Mouse (Mus musculus): Measurements from ENCODE around the gene Inpp4b. TPM values are rescaled to one million over a fixed set of nuclear protein-coding genes. Genes with fewer than 3 reads are reported as not detected.

Gene Inpp4b
- polyA plus RNA-seq, 1 experiment from 2014 or later = 5.6 TPM

DNA sequence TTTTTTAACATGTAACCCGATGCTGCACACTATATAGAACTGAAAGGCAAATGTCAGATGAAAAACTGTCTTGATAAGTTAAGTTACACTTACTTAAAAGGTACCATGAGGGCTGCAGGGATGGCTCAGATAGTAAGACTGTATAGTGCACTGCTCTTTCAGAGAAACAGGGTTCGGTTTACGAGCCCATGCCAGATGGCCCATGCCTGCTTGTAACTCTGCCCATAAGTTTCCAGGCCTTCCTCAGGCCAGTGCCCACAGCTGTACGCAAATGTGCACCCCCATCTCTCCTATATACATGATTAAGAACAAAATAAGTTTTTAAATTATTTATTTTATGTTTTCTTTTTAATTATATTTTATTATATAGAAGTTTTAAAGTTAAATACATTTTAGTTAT lies 300.7 kb downstream of the Inpp4b start:
- Histone ChIP-seq H3K27ac (no peak overlapping the region), H3K9me3 (no peaks in the 10 kb centered on the region), H3K27me3 (replicated peaks) (no peaks in the 10 kb centered on the region), H3K4me1 (no peaks in the 10 kb centered on the region), H3K36me3 (no peaks in the 10 kb centered on the region), H3K4me3 (no peak overlapping the region), H3K9ac (no peak overlapping the region), H3K4me2 (replicated peaks) (no peak overlapping the region)
- WGBS = 83% methylated on average over 4 of the region's 4 CpGs
- ATAC-seq (ENCODE audit: low FRiP score, low read depth) = no peak

DNA sequence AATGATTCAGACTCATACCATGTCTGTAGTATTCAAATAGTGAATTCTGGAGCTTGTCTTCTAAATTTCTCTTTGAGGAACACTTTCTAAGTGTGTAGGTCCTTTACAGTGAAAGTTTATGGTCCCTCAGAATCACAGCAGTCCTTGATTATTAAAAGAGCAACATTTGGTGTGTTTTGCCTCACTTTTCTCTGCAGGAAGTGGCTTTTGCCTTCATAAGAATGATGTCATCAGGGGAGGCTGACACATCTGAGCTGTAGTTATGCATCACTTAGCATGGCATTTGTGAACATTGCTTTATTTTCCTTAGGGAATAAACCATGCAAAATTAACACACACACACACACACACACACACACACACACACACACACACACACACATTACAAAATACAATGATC lies 349.8 kb downstream of the Inpp4b start:
- no peaks in the 10 kb centered on the region for H3K4me1 ChIP-seq
- H3K9me3 ChIP-seq = no peaks in the 10 kb centered on the region

DNA sequence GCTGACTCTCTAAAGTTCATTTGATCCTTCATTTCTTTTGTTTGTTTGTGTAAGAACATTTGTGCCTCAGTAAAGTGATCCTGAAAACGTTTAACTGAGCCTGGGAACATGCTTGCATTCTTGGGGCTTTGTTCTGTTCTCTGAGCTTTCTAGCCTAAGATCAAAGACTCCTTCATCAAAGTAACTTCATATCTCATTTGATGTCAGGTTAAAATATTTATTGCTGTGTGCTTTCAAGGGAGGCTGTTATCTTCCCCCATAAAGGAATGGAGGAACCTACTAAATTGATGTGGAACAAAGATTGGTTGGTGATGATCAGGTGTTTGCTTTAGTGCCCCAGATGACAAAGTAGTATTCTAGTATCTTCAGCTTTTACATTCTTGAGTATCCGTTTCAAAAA lies 352.5 kb downstream of the Inpp4b start:
- WGBS = 33% methylated on average over 2 of the region's 2 CpGs
- no peak overlapping the region for H3K27ac ChIP-seq
- H3K9me3 ChIP-seq = no peaks in the 10 kb centered on the region
- H3K4me1 ChIP-seq = no peaks in the 10 kb centered on the region
- H3K4me2 ChIP-seq (replicated peaks) = no peak overlapping the region
- no peak overlapping the region for H3K9ac ChIP-seq
- H3K27me3 ChIP-seq (replicated peaks) = no peaks in the 10 kb centered on the region
- no peaks in the 10 kb centered on the region for H3K36me3 ChIP-seq
- no peak for ATAC-seq (ENCODE audit: low FRiP score, low read depth)
- H3K4me3 ChIP-seq = no peak overlapping the region

More for the DNA sequence above, 349.8 kb downstream of the Inpp4b start:
- Histone ChIP-seq H3K9ac (no peak overlapping the region), H3K36me3 (no peaks in the 10 kb centered on the region), H3K4me2 (replicated peaks) (no peak overlapping the region), H3K27ac (no peak overlapping the region), H3K4me3 (no peak overlapping the region), H3K27me3 (replicated peaks) (no peaks in the 10 kb centered on the region)
- no peak for ATAC-seq (ENCODE audit: low FRiP score, low read depth)

DNA sequence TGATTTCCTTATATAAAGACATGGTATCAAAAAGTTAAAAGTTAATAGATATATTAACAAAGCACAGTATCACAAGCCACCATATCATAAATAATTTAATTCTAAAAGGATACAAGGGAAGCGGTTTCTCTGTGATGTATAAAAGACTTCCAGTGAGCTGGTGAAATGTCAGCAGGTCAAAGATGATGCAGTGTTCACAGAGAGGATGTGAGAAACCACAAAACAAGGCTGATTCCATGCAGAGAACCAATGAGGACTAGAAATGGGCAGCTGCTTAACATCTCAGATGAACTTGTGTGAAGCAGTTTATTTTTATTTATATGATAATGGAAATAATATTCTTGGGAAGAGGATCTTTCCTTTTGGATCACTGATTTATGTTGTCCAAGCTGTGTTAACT lies 359.7 kb downstream of the Inpp4b start:
- Histone ChIP-seq H3K36me3 (no peaks in the 10 kb centered on the region), H3K27ac (no peak overlapping the region), H3K4me1 (no peaks in the 10 kb centered on the region), H3K9me3 (no peaks in the 10 kb centered on the region), H3K4me3 (no peak overlapping the region), H3K4me2 (replicated peaks) (no peak overlapping the region), H3K9ac (no peak overlapping the region), H3K27me3 (replicated peaks) (no peaks in the 10 kb centered on the region)
- 81% methylated on average over 1 of the region's 1 CpGs for WGBS
- no peak for ATAC-seq (ENCODE audit: low FRiP score, low read depth)

- ATAC-seq (ENCODE audit: low FRiP score, low read depth) = no peak
- Histone ChIP-seq H3K27ac (no peak overlapping the region), H3K9me3 (no peaks in the 10 kb centered on the region), H3K9ac (no peak overlapping the region), H3K4me3 (no peak overlapping the region), H3K36me3 (no peaks in the 10 kb centered on the region), H3K4me1 (no peaks in the 10 kb centered on the region), H3K27me3 (replicated peaks) (no peaks in the 10 kb centered on the region), H3K4me2 (replicated peaks) (no peak overlapping the region)
- 84% methylated on average over 3 of the region's 3 CpGs for WGBS
These were observed 361.4 kb downstream of the Inpp4b start for GRCm38 (mm10) chr8:81703571-81704365.

GRCm38 (mm10) chr8:81707436-81707835 lies 365.1 kb downstream of the Inpp4b start:
- Histone ChIP-seq H3K4me2 (replicated peaks) (no peak overlapping the region), H3K27me3 (replicated peaks) (no peaks in the 10 kb centered on the region), H3K9ac (no peak overlapping the region), H3K36me3 (no peaks in the 10 kb centered on the region), H3K4me1 (no peaks in the 10 kb centered on the region), H3K9me3 (no peaks in the 10 kb centered on the region), H3K27ac (no peak overlapping the region), H3K4me3 (no peak overlapping the region)
- ATAC-seq (ENCODE audit: low FRiP score, low read depth) = no peak
- WGBS = 76% methylated on average over 1 of the region's 1 CpGs

- Histone ChIP-seq H3K4me1 (no peaks in the 10 kb centered on the region), H3K9me3 (no peaks in the 10 kb centered on the region), H3K4me2 (replicated peaks) (no peak overlapping the region), H3K27me3 (replicated peaks) (no peaks in the 10 kb centered on the region), H3K36me3 (no peaks in the 10 kb centered on the region), H3K9ac (no peak overlapping the region), H3K27ac (no peak overlapping the region), H3K4me3 (no peak overlapping the region)
- ATAC-seq (ENCODE audit: low FRiP score, low read depth) = no peak
These were observed 389.0 kb downstream of the Inpp4b start for GRCm38 (mm10) chr8:81731332-81731731.

GRCm38 (mm10) chr8:81735655-81736054 lies 393.3 kb downstream of the Inpp4b start:
- Histone ChIP-seq H3K4me2 (replicated peaks) (no peak overlapping the region), H3K9me3 (no peaks in the 10 kb centered on the region), H3K27ac (no peak overlapping the region), H3K36me3 (no peaks in the 10 kb centered on the region), H3K4me3 (no peak overlapping the region), H3K9ac (no peak overlapping the region), H3K4me1 (no peaks in the 10 kb centered on the region), H3K27me3 (replicated peaks) (no peaks in the 10 kb centered on the region)
- no peak for ATAC-seq (ENCODE audit: low FRiP score, low read depth)
- 90% methylated on average over 2 of the region's 2 CpGs for WGBS

- Histone ChIP-seq H3K36me3 (no peaks in the 10 kb centered on the region), H3K9me3 (no peaks in the 10 kb centered on the region), H3K4me3 (no peak overlapping the region), H3K27ac (no peak overlapping the region), H3K4me1 (no peaks in the 10 kb centered on the region), H3K4me2 (replicated peaks) (no peak overlapping the region), H3K27me3 (replicated peaks) (no peaks in the 10 kb centered on the region), H3K9ac (no peak overlapping the region)
- WGBS = 100% methylated on average over 1 of the region's 1 CpGs
- no peak for ATAC-seq (ENCODE audit: low FRiP score, low read depth)
These were observed 393.7 kb downstream of the Inpp4b start for GRCm38 (mm10) chr8:81736103-81736502.

- Histone ChIP-seq H3K27me3 (replicated peaks) (no peaks in the 10 kb centered on the region), H3K9ac (no peak overlapping the region), H3K27ac (no peak overlapping the region), H3K4me1 (no peaks in the 10 kb centered on the region), H3K4me3 (no peak overlapping the region), H3K4me2 (replicated peaks) (no peak overlapping the region), H3K9me3 (no peaks in the 10 kb centered on the region), H3K36me3 (no peaks in the 10 kb centered on the region)
- 89% methylated on average over 7 of the region's 7 CpGs for WGBS
- no peak for ATAC-seq (ENCODE audit: low FRiP score, low read depth)
These were observed 400.2 kb downstream of the Inpp4b start for GRCm38 (mm10) chr8:81742588-81742987.

DNA sequence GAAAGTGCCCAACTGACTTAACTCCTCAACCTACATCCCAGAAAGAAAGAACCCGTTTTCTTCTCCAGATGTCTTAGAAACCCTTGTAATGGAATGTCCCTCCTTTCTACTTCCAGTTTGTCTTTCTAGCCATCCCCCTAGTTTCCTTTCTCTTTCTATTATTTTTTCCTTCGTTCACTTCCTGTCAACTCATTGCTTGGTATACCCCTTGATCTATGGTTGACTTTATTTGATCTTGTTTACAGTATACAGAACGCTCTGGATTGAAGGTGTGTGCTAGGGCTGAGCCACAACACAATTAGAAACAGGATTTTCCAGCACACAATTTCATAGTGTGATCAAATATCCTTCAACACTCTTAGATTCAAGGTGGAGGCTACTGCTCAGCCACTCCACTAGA lies 400.7 kb downstream of the Inpp4b start:
- no peaks in the 10 kb centered on the region for H3K4me1 ChIP-seq
- no peaks in the 10 kb centered on the region for H3K36me3 ChIP-seq
- H3K9me3 ChIP-seq = no peaks in the 10 kb centered on the region
- H3K9ac ChIP-seq = no peak overlapping the region
- H3K27ac ChIP-seq = no peak overlapping the region
- 86% methylated on average over 3 of the region's 3 CpGs for WGBS
- no peak overlapping the region for H3K4me2 ChIP-seq (replicated peaks)
- ATAC-seq (ENCODE audit: low FRiP score, low read depth) = no peak
- no peaks in the 10 kb centered on the region for H3K27me3 ChIP-seq (replicated peaks)
- H3K4me3 ChIP-seq = no peak overlapping the region

DNA sequence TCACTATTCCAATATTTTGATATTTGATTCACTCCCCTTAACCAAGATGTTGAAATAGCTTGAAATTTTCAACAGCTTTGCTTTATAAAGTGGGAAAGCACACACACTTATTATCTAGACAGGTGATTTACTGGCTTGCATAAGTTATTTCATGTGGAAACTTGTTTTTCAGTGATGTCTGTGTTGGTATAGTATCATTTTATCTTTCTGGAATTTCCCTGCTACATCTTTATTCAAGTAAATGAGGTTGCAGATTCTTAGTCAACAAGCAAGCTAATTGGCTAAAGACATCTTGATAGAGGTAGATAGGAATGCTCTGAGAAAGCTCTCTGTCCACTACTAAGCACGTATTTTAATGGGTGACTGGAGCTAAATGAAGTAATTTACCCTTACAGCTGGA lies 403.1 kb downstream of the Inpp4b start:
- 65% methylated on average over 1 of the region's 1 CpGs for WGBS
- Histone ChIP-seq H3K4me3 (no peak overlapping the region), H3K27me3 (replicated peaks) (no peaks in the 10 kb centered on the region), H3K36me3 (no peaks in the 10 kb centered on the region), H3K27ac (no peak overlapping the region), H3K4me1 (no peaks in the 10 kb centered on the region), H3K4me2 (replicated peaks) (no peak overlapping the region), H3K9me3 (no peaks in the 10 kb centered on the region), H3K9ac (no peak overlapping the region)
- ATAC-seq (ENCODE audit: low FRiP score, low read depth) = no peak

- Histone ChIP-seq H3K4me1 (no peaks in the 10 kb centered on the region), H3K9ac (no peak overlapping the region), H3K9me3 (no peaks in the 10 kb centered on the region), H3K36me3 (no peaks in the 10 kb centered on the region), H3K27ac (no peak overlapping the region), H3K4me2 (replicated peaks) (no peak overlapping the region), H3K4me3 (no peak overlapping the region), H3K27me3 (replicated peaks) (no peaks in the 10 kb centered on the region)
- 85% methylated on average over 1 of the region's 1 CpGs for WGBS
- no peak for ATAC-seq (ENCODE audit: low FRiP score, low read depth)
These were observed 408.8 kb downstream of the Inpp4b start for GRCm38 (mm10) chr8:81751159-81751558.
